Mouse (Mus musculus): ENCODE measurements around the gene Pdlim5.

DNA sequence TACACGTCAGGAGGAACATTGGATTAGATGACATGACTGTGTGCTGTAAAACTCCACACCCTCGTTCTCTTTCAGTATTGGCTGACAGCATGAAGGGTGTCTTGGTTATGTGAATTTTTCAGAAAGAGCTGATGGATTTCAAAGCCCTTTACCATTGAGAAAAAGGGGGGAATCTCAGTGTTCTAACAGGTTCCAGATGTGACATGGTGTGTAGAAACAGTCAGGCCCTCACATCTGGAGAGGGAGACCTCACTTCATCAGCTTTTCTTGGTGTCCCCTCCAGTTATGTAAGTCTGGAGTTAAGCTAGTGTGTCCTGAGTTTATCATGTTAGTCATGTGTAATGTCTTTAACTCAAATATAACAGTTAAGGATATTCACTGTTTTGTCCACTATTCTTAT lies 182.7 kb downstream of the Pdlim5 start:
- no peak for TF ChIP-seq CHD2 (IDR thresholded peaks at IDR 0.05; ENCODE audit: low read depth, low read length)
- no peak for TF ChIP-seq ZNF384 (IDR thresholded peaks at IDR 0.05; ENCODE audit: low read depth, low read length)
- TF ChIP-seq HCFC1 (IDR thresholded peaks at IDR 0.05; ENCODE audit: borderline replicate concordance, insufficient read depth, low read length): no peak
- TF ChIP-seq ZC3H11A (IDR thresholded peaks at IDR 0.05; ENCODE audit: borderline replicate concordance, low read depth, low read length): no peak
